Mouse (Mus musculus): ENCODE results near the gene H2-Q7.
"Not testable (repeated sequence)": the region's sequence is repeated elsewhere in the genome, so short reads cannot be mapped to it uniquely, and the experiment has no call there.

DNA sequence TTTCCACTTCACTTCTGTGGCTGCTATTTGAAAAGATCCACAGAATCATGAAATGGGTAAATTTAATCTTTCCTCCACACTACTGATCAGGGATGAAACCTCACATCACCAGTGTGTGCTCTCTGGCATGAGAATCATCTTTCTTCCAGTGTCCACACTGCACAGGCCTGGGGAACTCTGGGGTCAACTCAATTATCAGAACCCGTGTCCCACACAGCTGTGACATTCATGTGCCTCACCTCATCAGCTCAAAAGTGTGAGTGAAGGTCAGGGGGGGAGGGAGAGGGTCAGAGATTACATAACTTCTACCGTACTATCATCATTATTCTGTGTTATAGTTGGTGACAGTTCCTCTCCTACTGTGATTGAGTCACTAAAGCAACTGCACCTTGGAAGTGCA is 46.3 kb upstream of the H2-Q7 start:
- TF ChIP-seq CTCF (IDR thresholded peaks at IDR 0.05; ENCODE audit: borderline replicate concordance, extremely low read depth, insufficient read depth, insufficient read length); POLR2A (IDR thresholded peaks at IDR 0.05; ENCODE audit: borderline replicate concordance, extremely low read depth, insufficient read depth, insufficient read length, poor library complexity, severe bottlenecking): not testable (repeated sequence)
